Mouse (Mus musculus): Measurements from ENCODE around the gene Nfkbie.

Gene Nfkbie

DNA sequence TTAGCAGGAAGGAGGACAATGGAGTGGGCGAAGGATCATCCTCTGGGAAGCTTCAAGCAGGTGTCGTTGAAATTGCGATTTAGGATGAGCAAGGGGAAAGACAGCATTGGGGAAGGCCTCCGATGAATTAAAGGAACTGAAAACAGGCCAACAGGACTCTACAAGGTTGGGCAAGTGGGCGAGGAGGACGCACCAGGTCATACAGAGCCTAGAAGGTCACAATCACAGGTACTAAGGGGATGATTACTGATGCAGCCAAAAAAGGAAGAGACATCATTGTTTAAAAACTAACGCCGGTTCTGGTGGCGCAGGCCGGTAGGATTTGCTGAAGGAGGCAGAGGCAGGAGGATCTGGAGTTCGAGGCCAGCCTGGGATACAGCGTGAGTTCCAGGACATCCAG, 7.7 kb downstream of the Nfkbie start:
- DNase-seq (ENCODE audit: low spot score), result no peak

DNA sequence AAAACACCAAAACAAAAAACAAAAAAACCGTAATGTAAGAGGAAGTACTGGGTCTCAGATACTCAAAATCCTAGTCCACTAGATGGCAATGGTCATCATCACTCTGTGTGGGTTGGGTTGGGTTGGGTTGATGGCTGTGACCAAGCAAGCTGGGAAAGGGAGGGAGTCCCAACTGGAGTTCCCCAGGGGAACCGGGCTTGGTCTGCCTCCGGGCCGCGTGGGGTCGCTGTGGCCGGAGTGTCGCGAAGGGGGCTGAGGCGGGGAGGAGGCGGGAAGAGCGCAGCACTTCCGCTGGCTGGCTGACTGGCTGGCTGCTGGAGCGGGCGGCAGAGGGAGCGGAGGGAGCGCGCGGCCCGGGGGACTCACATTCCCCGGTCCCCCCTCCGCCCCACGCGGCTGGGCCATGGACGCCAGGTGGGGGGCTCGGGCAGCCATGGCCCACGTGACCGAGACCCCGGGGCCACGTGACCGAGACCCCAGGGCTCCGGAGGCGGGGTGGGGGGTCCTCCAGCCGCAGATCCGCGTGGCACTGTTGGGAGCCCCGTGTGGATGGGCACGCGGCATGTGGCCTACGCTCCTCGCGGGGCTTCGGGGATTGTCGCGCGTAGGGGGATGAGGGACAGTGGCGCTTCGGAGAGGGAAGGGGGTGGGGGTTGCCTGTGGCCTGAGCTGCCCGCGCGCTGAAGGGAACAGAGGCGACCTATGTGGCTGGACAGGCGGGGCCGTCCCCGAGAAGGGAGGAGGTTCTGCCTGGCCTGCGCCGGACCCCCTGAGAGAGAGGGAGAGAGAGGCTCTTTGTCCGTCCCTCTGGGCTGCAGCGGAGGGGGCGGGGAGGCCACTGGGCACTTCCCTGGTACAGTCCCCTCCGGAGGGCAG, 8.4 kb downstream of the Nfkbie start, which contains the start of gene Slc35b2:
Gene Slc35b2 (plus strand): TSS at position 220 of the 876 bp plus-strand sequence.
- peak; percentile 81 for DNase-seq (ENCODE audit: low spot score)

DNA sequence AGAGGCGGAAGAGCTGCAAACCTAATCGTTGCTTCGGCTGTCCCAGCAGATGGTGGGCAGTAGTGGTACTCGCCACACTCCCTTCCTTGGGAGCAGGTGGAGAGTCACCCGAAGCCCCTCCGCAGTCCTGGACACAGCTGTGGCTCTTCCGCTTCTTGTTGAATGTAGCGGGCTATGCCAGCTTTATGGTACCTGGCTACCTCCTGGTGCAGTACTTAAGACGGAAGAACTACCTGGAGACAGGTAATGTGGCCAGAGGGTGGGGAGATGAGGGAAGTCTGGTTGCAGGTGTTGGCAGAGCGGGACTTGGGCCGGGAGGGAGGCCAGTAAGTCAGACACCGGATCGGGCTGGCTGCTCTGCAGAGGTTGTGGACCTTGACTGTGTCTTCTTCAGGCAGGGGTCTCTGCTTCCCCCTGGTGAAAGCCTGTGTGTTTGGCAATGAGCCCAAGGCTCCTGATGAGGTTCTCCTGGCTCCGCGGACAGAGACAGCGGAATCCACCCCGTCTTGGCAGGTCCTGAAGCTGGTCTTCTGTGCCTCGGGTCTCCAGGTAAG, 9.1 kb downstream of the Nfkbie start:
- DNase-seq (ENCODE audit: low spot score), result no peak

DNA sequence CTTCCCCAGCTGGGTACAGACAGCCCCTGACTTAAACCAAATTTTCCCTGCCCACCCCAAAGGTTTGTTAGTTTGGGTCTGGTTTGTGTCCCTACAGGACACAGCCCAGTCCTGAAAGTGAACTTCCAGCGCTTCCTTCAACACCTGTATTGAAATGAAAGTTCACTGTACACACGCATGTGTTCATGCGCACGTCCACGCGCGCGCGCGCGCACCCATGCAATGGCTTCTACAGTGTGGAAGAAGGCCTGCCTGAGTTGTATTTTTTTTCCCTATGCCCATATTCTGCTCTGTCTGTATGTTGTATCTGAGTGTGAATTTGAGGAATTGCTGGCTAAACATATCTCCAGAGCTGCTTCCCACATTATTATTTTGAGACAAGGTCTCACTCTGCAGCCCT, 9.6 kb downstream of the Nfkbie start:
- DNase-seq (ENCODE audit: low spot score), result no peak

DNA sequence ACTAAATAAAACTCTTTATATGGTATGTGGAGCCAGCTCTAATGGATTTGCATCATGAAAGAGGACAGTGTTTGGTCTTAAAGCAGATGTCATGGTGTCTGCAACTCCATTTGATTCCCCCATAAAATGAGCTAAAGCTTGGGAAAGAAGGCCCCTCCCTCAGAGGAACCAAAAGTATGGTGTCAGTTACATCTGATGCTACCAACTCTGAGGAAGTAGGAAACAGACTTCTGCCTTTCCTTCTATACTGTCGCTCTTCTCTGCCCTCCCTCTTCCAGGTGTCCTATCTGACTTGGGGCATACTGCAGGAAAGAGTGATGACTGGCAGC, 10.5 kb downstream of the Nfkbie start:
- no peak for DNase-seq (ENCODE audit: low spot score)

DNA sequence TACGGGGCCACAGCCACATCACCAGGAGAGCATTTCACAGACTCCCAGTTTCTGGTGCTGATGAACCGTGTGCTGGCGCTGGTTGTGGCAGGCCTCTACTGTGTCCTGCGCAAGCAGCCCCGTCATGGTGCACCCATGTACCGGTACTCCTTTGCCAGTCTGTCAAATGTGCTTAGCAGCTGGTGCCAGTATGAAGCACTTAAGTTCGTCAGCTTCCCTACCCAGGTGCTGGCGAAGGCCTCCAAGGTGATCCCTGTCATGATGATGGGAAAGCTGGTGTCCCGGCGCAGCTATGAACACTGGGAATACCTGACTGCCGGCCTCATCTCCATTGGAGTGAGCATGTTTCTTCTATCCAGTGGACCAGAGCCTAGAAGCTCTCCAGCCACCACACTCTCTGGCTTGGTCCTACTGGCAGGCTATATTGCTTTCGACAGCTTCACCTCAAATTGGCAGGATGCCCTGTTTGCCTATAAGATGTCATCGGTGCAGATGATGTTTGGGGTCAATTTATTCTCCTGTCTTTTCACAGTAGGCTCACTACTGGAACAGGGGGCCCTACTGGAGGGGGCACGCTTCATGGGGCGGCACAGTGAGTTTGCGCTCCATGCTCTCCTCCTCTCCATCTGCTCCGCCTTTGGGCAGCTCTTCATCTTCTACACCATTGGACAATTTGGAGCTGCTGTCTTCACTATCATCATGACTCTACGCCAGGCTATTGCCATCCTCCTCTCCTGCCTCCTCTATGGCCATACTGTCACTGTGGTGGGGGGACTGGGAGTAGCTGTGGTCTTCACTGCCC, 11.1 kb downstream of the Nfkbie start:
- no peak for DNase-seq (ENCODE audit: low spot score)

DNA sequence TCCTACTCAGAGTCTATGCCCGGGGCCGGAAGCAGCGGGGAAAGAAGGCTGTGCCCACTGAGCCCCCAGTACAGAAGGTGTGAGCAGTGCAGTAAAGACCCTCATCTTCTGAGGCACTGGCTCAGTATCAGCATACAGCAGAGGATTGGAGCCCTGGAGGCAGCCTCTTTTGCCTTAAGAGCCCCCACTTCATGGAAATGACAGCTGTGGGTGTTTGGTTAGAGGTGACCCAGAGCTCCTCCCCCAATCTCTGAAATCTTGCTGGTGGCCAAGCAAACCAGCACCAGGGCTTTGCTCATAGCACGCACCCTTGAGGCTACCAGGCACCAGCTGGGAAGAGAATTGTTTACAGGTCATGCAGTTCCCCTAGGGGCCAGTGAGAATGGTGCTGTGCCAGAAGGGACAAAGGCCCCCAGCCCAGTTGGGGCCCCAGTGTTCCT, 11.7 kb downstream of the Nfkbie start:
- DNase-seq (ENCODE audit: low spot score), result no peak

DNA sequence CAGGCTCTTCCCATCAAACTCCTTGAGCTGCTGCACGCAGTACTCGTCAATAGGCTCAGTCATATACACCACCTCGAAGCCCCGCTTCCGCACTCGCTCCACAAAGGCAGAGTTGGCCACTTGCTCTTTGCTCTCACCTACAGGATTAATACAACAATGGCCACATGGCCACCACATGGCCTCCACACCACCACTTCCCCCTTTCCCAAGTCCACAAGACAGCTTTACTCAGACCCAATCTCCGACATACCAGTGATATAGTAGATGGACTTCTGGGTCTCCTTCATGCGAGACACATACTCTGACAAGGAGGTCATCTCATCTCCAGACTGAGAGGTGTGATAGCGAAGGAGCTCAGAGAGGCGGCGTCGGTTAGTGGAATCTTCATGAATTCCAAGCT, 13.5 kb downstream of the Nfkbie start:
- no peak for DNase-seq (ENCODE audit: low spot score)

DNA sequence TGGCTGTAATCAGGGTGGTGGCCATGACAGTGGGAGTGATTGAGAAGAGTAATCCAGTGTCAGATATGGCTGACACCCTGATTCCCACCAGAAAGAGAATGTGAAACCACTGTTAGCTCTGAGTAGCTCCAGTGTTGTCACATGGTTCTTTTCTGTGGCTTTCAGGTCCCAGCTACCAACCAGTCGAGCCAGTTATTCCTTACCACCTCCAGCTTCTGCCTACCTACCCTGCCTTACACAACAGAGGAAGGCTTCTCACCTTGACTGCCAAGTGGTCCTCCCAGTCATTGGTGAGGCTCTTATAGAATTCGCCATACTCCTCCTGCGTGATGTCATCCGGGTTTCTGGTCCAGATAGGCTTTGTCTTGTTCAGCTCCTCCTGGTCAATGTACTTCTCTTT, 14.5 kb downstream of the Nfkbie start:
- no peak for DNase-seq (ENCODE audit: low spot score)

DNA sequence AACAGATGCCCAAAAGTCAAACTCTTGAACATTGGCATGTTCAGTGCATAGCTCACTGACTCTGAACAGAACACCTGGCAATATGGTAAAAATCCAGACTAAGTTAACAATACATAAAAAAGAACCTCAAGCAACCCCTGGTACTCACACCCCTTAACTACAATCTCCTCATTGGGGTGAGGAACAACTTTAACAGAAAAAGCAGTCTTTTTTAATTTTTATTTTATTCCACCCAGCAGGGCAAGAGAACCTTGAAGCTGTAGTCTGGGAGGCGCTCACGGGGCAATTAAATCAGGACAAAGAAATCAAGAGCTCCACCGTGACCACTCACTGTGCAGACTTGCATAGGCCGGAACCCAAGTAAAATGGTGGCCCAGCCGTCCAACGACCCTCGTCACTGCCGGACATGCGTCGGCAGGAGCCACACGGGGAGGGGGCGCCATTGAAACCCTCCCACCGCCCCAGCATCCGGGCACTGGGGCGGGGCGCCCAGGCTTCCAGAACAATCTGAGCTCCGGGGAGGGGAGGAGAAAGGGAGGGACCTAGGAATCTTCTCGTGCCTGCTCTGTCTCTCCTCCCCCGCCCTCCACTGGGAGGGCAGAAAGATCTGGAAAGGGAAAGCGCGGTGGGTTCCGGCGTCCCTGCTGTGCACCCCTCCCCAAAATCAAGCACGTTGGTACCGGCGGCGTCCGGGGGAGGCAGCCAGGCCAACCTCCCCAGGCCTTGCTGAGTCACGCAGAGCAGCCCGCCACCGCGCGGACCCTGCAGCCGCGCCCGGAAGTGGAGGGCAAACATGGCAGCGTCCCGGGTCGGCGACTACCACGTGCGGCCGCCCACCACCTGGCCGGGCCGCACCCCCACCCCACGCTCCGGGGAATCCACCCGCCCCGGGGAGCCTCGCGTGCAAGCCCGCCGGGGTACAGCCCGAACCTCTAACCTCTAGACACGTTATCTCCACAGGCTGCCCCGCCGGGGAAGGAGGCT, 16.9 kb downstream of the Nfkbie start:
- peak; percentile 65 for DNase-seq (ENCODE audit: low spot score)

DNA sequence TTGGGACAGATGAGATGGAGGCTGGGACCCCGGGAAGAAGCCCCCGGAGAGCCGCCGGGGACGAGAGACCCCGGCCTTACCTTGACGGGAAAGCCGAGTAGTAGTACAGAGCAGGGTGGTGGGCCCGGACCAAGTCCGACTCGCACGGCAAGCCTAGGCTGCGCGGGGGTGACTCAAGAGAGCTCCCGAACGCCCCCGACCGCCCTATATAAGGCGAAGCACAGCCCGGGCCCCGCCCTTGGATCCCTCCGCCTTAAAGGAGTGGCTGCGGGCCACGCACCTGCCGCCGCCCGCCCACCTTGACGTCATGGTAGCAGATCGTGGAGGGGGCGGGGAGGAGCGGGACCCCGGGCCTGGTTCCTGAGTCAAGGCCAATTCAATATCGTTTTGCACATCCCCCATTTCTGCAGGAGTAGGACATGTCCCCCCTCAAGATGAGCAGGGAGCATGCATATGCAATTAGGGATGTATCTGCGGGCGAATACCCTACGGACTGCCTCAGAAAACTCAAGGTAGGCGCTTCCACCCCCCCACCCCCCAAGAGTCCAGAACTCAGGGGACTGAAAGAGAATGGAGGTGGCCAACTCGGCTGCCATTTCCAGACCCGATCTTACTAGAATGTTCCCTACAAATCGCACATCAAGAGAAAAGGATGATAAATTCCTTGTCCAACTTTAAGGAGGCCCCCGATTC, 17.7 kb downstream of the Nfkbie start, which contains the start of gene Hsp90ab1:
Gene Hsp90ab1 (minus strand): TSS at position 185 of the 693 bp plus-strand sequence.
- DNase-seq (ENCODE audit: low spot score), result peak; percentile 97

DNA sequence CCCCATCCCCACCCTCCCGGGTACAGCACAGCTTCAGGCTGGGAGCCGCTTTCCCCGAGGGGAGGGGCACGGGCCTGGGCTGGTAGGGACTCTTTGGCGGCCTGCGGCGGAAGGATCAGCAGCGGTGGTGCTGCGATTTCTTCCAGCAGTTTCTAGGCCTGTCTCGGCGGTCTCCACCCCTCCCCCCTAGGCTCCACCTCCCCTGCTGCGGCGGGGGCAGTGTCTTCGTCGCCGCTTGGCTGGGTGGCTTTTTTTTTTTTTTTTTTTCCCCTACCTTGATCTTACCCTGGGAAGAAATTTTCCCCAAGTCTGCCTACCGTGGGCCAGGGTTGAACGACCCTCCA, 18.2 kb downstream of the Nfkbie start:
- peak; percentile 94 for DNase-seq (ENCODE audit: low spot score)

DNA sequence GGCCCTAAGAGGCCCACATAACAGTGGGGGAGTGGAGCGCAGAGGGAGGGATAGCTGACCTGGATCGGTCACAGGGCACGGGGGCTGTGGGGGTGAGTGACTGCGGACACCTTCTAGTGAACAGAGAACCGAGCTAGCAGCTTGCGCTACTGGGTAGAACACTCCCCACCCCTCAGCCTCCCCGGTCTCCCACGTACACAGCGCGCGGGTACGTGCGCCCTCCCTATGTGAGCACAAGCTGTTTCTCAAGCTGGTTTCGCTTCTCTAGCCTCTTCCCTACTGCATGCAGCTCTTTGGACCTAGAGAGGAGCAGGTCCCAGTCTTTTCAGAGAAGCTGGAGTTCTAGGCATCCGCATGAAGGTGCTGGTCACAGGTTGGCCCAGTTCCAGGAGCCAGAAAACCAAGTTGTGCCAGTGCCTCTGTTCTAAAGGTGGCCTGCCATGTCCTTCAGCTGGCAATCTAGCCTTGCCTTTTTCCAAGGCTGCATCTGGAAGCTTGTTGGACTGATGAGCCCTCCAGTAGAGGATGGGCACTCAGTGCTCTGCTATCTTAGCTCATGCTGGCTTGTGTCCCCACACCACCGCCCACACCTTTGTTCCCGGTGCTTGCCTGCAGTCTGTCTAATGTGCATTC, 18.7 kb downstream of the Nfkbie start:
- DNase-seq (ENCODE audit: low spot score), result peak; percentile 82

DNA sequence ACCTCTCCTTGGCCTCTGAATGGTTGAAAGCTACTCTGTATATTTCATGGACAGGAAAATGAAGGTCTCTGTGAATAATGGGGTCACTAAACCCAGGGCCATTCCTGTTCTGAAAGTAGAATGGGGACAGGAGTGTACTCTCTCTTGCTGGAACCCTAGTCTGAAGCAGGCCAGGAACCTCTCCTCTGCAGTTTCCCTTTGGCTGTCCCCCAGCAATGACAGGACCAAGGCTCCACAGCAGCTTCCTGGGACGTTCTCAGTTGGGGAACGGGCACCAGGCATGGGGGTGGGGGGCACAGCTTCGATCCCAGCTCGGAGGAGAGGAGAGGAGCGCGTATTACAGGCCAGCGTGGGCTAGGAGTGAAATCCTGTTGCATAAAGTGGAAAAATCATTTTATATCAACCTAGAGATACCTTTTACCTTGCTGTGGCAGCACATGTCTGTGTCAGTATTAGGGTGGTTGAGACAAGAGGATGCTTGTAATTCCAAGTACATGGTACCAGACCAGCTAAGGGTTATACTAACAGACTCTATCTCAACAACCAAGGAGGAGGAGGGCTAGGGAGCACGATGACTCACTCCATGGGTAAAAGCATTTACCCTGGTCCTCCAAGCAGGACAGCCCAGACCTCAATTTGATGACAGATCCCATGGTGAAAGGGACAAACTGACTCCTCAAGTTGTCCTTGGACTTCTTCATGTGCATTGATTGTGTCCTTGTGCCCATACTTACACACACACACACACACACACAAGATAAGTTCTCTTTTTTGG, 19.8 kb downstream of the Nfkbie start:
- no peak for DNase-seq (ENCODE audit: low spot score)

DNA sequence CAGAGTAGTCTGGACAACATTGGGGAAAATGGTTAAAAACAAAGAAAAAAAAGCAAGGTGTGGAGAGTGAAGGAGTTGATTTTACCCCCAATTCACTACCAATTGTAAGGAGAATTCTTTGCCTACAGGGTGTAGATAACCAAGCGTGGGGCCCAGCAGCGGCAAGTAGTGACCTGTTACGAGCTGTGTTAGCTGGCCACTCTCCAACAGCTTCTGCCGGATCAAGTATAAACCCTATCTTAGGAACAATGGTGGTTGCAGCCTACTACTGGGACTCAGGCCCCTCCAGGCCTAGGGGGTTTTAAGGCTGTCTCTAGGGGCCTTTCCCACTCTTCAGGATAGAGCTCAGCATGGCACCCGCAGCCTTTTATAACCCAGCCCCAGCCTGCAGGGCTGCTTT, 22.7 kb downstream of the Nfkbie start:
- DNase-seq (ENCODE audit: low spot score), result no peak

DNA sequence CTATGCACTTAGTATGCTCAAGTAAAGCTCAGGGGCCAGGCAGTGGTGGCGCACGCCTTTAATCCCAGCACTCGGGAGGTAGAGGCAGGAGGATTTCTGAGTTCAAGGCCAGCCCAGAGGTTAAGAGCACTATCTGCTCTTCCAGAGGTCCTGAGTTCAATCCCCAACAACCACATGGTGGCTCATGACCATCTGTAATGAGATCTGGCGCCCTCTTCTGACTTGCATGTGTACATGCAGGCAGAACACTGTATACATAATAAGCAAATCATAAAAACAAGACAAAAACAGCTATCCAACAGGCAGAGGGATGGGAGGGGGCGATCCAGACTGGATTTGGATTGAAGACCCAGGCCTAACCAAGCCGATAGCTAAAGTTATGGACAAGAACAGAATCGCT, 23.3 kb downstream of the Nfkbie start:
- DNase-seq (ENCODE audit: low spot score), result no peak

DNA sequence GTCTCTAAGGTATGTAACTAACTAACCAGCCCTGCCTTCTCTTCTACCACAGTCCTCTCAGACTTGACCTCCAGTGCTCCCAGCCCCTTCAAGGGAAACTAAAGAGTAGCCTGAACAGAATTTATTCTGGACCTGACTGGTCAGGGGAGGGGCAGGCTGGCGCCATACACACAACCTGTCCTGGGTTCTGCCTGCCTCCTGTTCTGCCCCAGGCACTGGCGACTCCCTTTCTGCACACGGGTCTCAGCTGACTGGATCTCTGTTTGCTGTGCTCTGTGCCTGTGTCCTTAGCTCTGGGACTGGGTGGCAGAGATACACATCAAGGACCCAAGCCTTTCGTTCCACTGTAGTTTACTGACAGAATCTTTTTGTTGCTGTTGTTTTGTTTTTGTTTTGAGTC, 24.1 kb downstream of the Nfkbie start:
- no peak for DNase-seq (ENCODE audit: low spot score)

DNA sequence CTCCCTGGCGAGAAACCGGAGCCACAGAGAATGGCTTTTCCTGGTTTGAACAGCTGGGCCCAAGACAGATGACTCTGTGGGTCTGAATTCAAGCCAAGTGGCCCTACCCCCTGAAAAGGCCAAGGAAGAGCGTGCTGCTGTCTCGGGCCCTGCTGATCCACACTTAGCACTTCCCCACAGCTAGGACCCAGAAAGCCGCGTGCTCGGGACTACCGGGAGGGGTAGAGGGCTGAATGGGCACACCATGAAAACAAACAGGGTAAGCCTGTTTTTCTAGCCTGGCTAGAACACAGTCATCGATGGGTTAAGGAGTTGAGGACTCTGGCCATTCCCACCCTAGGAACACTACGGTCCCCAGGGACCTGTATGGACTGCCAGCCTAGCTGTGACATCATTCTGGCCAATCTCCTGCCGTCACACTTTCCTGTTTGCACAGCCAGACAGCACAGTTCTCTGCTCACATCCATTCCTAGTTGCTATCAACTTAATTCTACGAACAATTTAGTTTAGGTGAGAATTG, 25.5 kb downstream of the Nfkbie start:
- DNase-seq (ENCODE audit: low spot score), result no peak

DNA sequence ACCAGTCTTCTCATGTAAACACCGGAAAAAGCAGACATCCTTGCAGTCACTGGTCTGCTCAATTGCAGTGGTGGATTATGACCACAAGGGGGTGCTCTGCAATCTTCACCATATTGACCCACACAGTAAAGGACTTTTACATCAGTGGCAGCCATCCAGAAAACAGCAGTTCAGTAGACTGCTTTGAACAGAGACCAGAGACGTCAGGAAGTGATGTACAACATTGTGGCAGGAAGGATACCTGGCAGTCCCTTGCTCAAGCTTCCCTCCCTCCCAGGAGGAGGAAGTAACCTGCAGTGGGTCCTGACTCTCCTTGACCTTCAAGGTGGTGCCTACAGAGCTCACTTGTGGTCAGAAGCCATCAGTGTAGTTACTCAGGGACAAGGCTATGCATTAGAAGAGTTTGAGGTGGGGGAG, 26.1 kb downstream of the Nfkbie start:
- no peak for DNase-seq (ENCODE audit: low spot score)

DNA sequence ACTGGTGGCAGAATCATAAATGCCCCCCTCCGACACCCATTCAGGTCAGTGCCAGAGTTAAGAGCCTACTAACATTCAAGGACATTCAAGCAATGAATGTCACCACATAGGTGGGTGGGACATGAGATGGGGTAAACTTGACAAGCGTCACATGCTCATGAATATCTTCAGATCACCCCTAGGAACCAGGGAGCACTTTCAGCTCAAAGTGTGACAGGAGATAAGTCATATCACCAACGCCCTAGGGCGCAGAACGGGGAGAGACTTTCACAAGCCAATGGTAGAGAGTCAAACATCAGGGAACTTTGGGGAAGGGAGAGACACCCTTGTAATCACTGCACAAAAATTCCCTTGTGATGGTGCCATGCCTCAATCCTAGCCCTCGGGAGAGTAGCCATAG, 26.7 kb downstream of the Nfkbie start:
- no peak for DNase-seq (ENCODE audit: low spot score)

All from left cerebral cortex, adult 11 months (tissue).